Mouse (Mus musculus) forebrain, postnatal 0 days (tissue): ENCODE measurements around the gene Adgrg6. TPM values are rescaled to one million over a fixed set of nuclear protein-coding genes. Genes with fewer than 3 reads are reported as not detected.

ENCODE experiments used
- ATAC-seq: fragments of 200-750 bp; cut with Nextera tagmentation; 2 replicates; pipeline ENCODE4 v1.8.0; 2017; ENCODE audit warnings: mild to moderate bottlenecking, moderate library complexity
- DNase-seq: peaks from one replicate; pipeline ENCODE4 v3.0.0-alpha.2; 2015
- H3K27ac ChIP-seq: fragments of 300-500 bp; sonication (generic); 2 replicates; pipeline ENCODE4 v1.5.1; 2014; ENCODE audit warnings: low read depth, mild to moderate bottlenecking, antibody characterized with exemption, low read length, moderate library complexity, mixed read lengths
- H3K27me3 ChIP-seq: fragments of 300-500 bp; sonication (generic); 2 replicates; pipeline ENCODE4 v1.6.1; 2014; ENCODE audit warnings: mild to moderate bottlenecking, low read length, mixed read lengths; ENCODE audit not compliant: insufficient read depth
- H3K36me3 ChIP-seq: fragments of 300-500 bp; sonication (generic); 2 replicates; pipeline ENCODE4 v1.6.1; 2014; ENCODE audit warnings: mild to moderate bottlenecking, moderate library complexity; ENCODE audit not compliant: insufficient read depth
- H3K4me1 ChIP-seq: fragments of 300-500 bp; sonication (generic); 2 replicates; pipeline ENCODE4 v1.6.1; 2014; ENCODE audit warnings: antibody characterized with exemption; ENCODE audit not compliant: insufficient read depth
- H3K4me2 ChIP-seq: fragments of 300-500 bp; sonication (generic); 2 replicates; pipeline ENCODE4 v1.6.1; 2014; ENCODE audit warnings: low read depth, mild to moderate bottlenecking, moderate library complexity
- H3K4me3 ChIP-seq: fragments of 300-500 bp; sonication (generic); 2 replicates; pipeline ENCODE4 v1.5.1; 2014; ENCODE audit warnings: low read depth, low read length, mixed read lengths
- H3K9ac ChIP-seq: fragments of 300-500 bp; sonication (generic); 2 replicates; pipeline ENCODE4 v1.6.1; 2014; ENCODE audit warnings: mild to moderate bottlenecking
- H3K9me3 ChIP-seq: fragments of 300-500 bp; sonication (generic); 2 replicates; pipeline ENCODE4 v1.6.1; 2016; ENCODE audit warnings: low read length
- CTCF ChIP-seq: sonication (generic); IDR thresholded peaks from 2 replicates; pipeline ENCODE4 v1.5.1; 2016; ENCODE audit warnings: antibody characterized with exemption, control low read depth, low read depth
- WGBS: fragments of 180-500 bp; shearing (Covaris S2); extraction: QIAGEN DNeasy Blood & Tissue Kit; methylation state at CpG from one replicate; pipeline ENCODE4 v1.1.7; 2014; 5-methylcytosine and 5-hydroxymethylcytosine counted together
- polyA plus RNA-seq: library from polyadenylated mRNA; unstranded; fragments of >200 nt; fragmentation: Nextera tagmentation; extraction: Ambion mirVana; gene quantifications from 2 replicates; pipeline ENCODE4 v1.2.1, GENCODE M21; 2015
- total RNA-seq: library from RNA; depleted of rRNA; stranded (reverse); fragments of >200 nt; gene quantifications from 2 replicates; pipeline ENCODE4 v1.2.3, GENCODE M21; 2014

Gene Adgrg6
- total and polyA plus RNA-seq, 2 experiments from 2014 or later, result 0.59 to 1.6 TPM

DNA sequence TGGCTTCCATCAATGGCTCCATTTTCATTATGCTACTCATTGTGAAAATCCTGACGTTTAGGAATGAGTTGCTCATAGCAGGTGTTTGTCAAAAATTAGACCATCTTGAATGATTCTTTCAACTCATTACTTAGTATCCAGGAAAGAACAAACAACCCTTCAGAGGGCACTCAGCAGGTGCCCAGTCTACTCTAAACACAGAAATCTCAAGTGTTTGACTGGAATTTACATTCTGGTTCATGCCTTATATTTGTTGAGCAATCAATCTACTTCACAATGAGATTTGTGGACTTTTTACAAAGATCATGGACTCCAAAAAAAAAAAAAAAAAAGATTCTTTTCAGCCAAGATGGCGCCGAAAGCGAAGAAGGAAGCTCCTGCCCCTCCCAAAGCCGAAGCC lies 22.7 kb downstream of the Adgrg6 start:
- 83% methylated on average over 5 of the region's 5 CpGs for WGBS

GRCm38 (mm10) chr10:14520912-14521675 lies 24.4 kb downstream of the Adgrg6 start:
- Histone ChIP-seq H3K9ac (no peak overlapping the region), H3K36me3 (no peaks in the 10 kb centered on the region), H3K4me2 (no peak overlapping the region), H3K27me3 (no peaks in the 10 kb centered on the region), H3K4me1 (no peaks in the 10 kb centered on the region), H3K27ac (no peak overlapping the region), H3K4me3 (no peak overlapping the region), H3K9me3 (no peaks in the 10 kb centered on the region)
- 73% methylated on average over 8 of the region's 8 CpGs for WGBS
- no peak for ATAC-seq
- no peak for DNase-seq
- no peak for TF ChIP-seq CTCF

More for the DNA sequence above, 22.7 kb downstream of the Adgrg6 start:
- H3K27ac ChIP-seq, result no peak overlapping the region
- H3K4me1 ChIP-seq, result no peaks in the 10 kb centered on the region
- DNase-seq (no peak), ATAC-seq (no peak)
- H3K9ac ChIP-seq, result no peak overlapping the region
- no peak for TF ChIP-seq CTCF
- no peak overlapping the region for H3K4me2 ChIP-seq
- H3K4me3 ChIP-seq, result no peak overlapping the region
- H3K36me3 ChIP-seq, result no peaks in the 10 kb centered on the region
- no peaks in the 10 kb centered on the region for H3K27me3 ChIP-seq
- H3K9me3 ChIP-seq, result no peaks in the 10 kb centered on the region

DNA sequence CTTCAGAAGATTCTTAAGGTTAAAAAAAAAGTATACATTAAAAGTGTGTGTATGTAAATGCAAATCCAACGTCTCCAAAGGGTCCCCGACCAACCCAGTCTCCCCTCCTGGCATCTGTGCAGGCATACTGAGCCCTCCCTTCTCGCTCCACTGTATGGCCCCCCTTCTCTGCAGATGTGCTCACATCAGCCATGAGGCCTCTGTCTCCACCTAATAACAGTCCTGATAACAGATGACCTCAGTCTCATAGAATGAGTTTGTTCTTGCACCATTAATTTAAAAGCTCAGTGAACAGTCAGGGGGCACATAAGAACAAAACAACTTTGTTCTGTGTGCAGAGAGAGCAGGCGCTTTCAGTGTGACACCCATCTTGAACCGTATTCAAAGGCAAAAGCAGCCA lies 27.6 kb downstream of the Adgrg6 start:
- no peak for ATAC-seq
- Histone ChIP-seq H3K4me3 (no peak overlapping the region), H3K36me3 (no peaks in the 10 kb centered on the region), H3K27me3 (no peaks in the 10 kb centered on the region), H3K4me1 (no peaks in the 10 kb centered on the region), H3K9me3 (no peaks in the 10 kb centered on the region), H3K4me2 (no peak overlapping the region), H3K27ac (no peak overlapping the region), H3K9ac (no peak overlapping the region)
- WGBS, result 37% methylated on average over 5 of the region's 5 CpGs
- no peak for TF ChIP-seq CTCF
- no peak for DNase-seq

DNA sequence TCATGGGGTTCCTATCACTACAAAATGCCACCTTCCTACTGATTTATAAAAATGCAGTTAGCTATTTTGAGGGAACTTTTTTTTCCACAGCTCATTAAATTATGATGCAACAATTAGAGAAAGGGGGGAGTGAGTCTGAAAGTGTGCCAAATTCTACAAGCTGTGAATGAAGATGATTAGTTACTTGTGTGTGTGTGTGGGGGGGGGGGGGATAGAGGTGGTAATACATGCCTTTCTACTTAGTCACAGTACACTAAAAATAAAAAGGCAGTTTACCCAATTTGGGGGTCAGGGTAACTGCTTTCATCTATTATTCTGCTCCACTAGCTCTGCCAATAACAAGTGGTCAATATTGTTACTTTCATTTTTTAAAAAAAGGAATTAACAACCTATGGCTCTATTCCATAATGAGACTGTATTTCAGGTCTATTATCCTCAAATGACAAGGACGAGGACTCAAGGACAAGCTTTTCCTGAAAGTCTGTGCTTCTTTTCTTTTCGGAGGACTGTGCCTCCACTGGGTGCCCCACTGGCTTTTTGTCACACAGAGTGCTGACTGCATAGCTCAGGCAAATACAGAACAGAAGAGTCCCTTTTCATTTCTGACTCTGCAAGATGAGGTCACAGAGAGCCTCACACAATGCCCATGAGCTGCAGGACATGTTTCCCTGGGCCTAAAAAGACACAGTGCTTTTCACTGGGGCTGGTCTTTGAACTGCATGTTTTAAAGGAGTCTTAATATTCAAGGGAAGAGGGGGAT lies 33.4 kb downstream of the Adgrg6 start:
- 12% methylated on average over 2 of the region's 2 CpGs for WGBS
- H3K36me3 ChIP-seq, result no peaks in the 10 kb centered on the region
- no peak for TF ChIP-seq CTCF
- no peak; the same call in 1 of the 2 replicates for ATAC-seq
- H3K9ac ChIP-seq, result no peak overlapping the region
- H3K9me3 ChIP-seq, result no peaks in the 10 kb centered on the region
- no peaks in the 10 kb centered on the region for H3K27me3 ChIP-seq
- no peak for DNase-seq
- H3K4me2 ChIP-seq, result no peak overlapping the region
- no peak overlapping the region for H3K27ac ChIP-seq
- H3K4me1 ChIP-seq, result no peaks in the 10 kb centered on the region
- H3K4me3 ChIP-seq, result no peak overlapping the region

DNA sequence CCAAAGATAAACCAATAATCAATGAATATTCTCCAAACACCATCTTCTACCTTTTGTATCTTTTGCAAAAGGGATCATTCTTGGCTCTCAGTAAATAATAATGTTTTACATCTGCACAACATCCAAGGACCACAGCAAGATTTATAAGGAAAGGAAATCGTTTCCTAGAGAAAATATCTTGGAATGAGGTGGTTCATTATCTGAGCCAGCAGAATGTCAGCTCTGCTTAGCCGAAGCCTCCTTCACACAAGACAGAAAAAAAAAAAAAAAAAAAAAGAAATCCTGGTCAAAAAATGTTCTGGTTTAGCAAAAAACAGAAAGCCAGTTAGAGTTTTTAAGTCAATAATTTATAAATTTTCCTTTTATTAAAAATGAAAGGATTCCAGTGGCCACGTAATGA lies 34.3 kb downstream of the Adgrg6 start:
- WGBS, result 45% methylated on average over 3 of the region's 3 CpGs
- ATAC-seq, result no peak
- no peaks in the 10 kb centered on the region for H3K36me3 ChIP-seq

DNA sequence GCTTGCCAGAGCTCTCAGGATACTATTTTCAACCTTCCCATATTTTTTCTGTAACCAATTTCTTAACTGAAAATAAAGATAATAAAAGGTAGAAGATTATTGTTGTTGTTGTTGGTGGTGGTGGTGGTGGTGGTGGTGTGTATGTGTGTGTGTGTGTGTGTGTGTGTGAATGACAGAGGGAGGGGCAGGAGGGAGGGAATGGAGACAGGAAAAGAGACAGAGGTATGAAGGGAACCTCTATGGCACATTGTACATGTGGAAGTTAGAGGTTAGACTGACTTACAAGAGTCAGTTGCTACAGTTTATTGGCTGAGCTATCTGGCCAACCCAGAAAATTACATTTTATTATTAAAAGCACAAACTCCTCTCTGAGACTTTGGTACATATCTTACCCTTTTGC lies 49.8 kb downstream of the Adgrg6 start:
- Histone ChIP-seq H3K9ac (no peak overlapping the region), H3K4me3 (no peak overlapping the region), H3K27ac (no peak overlapping the region), H3K4me2 (no peak overlapping the region), H3K9me3 (no peaks in the 10 kb centered on the region), H3K36me3 (no peaks in the 10 kb centered on the region), H3K4me1 (no peaks in the 10 kb centered on the region), H3K27me3 (no peaks in the 10 kb centered on the region)
- no peak for TF ChIP-seq CTCF
- ATAC-seq (no peak), DNase-seq (no peak)

More for the DNA sequence above, 34.3 kb downstream of the Adgrg6 start:
- Histone ChIP-seq H3K4me1 (no peaks in the 10 kb centered on the region), H3K27me3 (no peaks in the 10 kb centered on the region), H3K9ac (no peak overlapping the region), H3K27ac (no peak overlapping the region), H3K4me3 (no peak overlapping the region), H3K9me3 (no peaks in the 10 kb centered on the region), H3K4me2 (no peak overlapping the region)
- DNase-seq, result no peak
- TF ChIP-seq CTCF, result no peak

- H3K4me3 ChIP-seq, result no peak overlapping the region
- H3K9ac ChIP-seq, result no peak overlapping the region
- no peak for TF ChIP-seq CTCF
- H3K36me3 ChIP-seq, result no peaks in the 10 kb centered on the region
- no peaks in the 10 kb centered on the region for H3K27me3 ChIP-seq
- no peaks in the 10 kb centered on the region for H3K9me3 ChIP-seq
- ATAC-seq, result no peak
- no peak for DNase-seq
- H3K4me1 ChIP-seq, result no peaks in the 10 kb centered on the region
- H3K27ac ChIP-seq, result no peak overlapping the region
- no peak overlapping the region for H3K4me2 ChIP-seq
Measured at GRCm38 (mm10) chr10:14495204-14495603, 50.3 kb downstream of the Adgrg6 start.
